Mouse (Mus musculus) testis, postnatal 14 days (tissue): ENCODE data around the gene Pcgf2.
A peak's percentile ranks its signal among the peaks of the same experiment; 100 is the strongest.

Experiments used
- DNase-seq: peaks from one replicate; pipeline ENCODE4 v3.0.0; 2021; ENCODE audit warnings: low spot score

Pcgf2 gene

DNA sequence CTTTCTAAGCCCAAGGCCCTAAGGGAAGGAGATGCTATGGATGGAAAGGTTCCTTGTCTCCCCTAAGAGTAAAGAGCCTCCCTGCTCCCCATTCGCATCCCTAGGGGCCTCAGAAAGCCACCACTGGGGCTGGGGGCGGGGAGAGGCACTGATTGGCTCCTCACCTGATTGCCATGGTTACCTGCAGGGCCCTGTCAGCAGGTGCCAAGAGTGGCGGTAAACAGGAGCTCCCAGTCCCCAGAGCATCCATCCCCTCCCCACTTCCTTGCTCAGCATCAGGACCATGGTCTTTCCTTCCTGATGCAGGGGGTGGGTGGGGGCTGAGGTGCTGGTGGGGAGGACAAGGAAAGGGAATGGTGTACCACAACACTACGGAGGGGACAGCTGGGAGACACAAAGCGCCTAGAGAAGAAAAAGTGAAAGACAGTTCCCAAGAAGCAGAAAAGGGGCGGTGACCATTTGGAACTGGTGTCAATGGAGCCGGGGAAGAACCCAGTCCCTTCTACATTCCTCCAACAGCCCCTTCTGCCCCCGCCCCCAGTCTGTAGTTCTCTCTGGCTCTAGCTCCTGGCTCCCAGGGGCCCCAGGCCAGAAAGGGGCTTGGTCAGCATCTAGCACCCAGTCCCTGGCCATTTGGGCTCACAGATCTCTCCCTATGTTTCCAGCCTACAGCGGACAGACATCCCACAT is 4.4 kb downstream of the Pcgf2 start:
- no peak for DNase-seq

DNA sequence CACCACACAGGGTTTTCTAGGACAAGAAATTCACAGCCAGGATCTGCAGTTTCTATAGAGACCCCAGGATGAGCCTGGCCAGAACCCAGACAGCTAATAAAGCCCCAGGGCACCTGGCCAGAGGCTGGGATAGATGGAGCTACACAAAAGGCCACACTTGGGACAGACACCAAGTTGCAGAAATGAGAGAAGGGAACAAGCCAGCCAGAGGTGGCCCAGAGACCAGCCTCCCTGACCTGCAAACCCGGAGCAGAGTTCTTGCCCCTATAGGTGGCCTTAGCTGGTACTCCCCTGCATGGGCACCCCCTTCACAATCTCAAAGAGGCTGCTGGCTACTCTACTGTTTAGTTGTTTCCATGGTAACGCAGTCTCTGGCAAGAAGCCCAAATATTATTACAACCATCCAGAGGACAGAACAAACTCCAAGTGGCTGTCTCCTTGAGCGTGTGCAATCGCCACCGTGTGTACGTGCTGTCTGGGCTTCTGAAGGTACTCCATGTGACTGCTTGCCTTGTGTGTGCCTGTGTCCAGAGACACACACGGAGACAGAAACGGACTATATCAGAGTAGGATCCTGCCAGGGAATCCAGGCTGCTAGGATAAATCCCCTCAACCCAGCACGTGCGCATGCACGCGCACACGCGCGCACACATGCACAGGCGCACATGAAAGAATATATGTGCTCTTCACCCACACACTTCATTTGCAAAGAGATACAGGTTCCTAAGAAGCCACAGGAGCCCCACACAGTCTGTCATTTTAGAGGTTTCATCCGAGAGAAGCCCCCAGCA is 5.2 kb downstream of the Pcgf2 start:
- DNase-seq = no peak

DNA sequence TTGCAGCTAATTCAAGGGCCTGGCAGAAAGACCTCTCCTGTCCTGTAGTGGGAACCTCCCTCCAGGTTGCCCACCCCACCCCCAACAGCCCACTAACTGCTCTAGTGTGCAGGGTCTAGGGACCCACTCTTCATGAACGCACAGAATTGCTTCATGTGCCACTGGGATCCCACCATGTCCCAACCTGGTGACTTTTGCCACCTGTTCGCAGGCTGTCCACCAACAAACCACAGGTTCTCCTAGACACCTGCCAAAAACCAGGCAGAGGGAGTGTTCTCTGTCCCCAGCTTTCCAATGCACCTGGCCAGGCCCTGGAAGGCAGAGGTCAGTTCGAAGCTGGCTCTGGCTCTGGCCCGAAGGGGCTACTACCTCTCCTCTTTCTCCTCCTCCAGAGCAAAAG is 5.9 kb downstream of the Pcgf2 start:
- no peak for DNase-seq

DNA sequence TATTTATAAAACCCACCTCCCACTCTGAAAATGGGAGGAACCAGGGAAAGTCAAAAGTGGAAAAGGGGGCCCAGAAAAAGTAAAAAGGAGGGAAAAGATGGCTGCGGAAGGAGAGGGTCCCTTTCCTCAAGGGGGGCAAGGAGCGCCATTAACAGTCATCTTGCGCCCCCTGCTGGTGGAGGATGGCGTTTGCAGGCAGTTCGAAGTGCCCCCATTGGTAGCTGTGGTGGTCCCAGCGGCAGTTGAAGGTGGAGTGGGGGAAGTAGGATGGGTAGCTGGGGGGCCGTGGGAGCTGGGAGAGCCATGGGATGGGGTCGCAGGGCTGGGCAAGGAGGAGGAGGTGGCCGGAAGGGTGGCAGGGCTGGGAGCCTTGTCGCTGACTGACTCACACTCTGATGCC is 10.4 kb downstream of the Pcgf2 start:
- DNase-seq = no peak

DNA sequence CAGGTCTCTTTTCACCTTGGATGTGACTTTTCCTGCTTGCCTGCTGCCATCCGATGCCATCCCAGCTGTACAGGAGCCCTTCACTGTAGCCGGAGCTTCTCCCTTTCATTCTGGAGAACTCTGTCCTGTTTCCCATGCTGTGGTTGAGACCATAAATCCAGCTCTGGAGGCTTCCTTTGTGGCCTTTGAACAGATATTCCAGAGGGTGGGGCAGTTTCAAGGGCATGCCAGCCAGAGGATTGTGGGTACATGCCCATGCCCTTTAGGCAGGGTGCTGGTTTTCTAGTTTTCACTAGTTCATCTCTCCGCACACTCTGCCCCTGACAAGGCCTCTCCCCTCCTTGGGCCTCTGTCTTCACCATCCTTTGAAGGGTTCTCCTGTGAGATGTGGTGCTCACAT is 13.2 kb downstream of the Pcgf2 start:
- DNase-seq = no peak

DNA sequence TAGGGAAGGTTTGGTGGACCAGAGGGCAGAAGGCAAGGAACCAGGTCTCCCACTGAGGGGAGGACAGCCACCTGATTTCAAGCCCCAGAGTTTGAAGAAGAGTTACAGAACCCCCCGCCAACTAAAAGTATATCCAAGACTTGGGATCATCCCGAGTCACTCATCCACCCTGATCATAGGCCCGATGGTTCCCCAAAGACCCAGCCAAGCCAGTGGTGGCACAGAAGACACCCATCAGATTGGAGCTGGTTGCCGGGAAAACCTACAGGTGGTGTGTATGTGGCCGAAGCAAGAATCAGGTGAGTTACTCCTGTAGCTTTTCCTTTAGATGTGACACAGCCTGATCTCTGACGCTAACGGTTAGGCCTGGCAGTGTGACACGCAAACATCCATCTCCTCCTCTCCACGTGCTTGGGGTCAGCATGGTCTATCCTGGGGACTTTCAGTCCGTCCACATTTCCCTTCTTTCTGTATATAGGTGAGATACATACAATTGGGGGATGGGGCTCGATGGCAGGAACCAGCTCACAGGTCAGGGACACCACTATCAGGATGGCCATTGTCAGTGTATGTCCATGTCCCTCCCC is 13.9 kb downstream of the Pcgf2 start:
- DNase-seq = no peak

DNA sequence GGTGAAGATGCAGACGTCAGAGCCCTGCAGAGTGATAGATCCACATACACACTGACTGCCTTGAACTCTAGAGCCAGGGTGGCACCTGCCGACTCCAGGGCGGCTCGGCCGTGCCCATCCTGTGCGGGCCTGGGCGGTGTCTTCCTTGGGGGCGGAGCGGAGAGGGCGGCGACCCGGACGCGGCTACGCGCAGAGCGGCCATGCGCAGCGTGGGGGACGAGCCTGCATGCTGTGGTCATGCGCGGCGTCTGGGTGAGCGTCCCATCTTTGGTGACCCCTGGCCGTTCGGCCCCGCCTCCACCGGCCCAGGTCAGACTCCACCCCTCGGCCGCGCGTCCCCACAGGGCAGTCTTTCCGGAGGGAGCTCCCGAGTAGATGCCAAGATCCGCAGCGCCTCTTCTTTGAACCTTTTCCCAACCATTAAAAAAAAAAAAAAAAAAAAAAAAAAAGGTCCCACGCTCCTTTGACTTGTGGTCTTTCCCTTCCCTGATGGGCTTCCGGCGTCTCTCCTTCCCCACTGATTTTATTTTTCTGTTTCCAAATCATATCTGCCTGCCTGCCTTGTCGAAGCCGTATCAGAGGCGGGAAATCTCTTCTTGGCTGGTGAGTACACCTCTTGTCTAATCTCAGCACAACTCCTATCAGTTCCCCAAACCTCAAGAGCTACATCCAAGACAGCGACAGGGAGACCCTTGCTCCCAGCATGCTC is 14.5 kb downstream of the Pcgf2 start, which contains the start of gene Cisd3:
Gene Cisd3, plus strand, starts transcription at position 214 of the 709 bp plus-strand sequence.
- peak; percentile 88 for DNase-seq

DNA sequence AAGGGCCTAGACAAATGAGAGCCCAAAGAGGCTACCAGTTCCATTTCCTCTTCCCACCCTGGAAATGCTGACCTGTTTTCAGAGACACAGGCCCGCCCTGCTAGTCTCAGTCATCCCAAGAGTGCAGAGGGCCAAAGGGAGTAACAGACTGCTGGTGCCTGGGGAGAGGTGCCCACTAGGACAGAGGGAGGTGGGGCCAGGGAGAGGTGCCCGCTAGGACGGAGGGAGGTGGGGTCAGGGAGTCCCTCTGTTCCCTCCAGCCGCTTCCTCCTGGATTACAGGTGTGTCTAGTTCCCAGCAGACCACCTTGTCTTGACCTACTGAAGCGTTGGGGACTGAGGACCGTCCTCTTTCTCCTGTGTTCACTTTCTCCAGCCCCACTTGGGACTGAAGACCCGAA is 15.5 kb downstream of the Pcgf2 start:
- no peak for DNase-seq

DNA sequence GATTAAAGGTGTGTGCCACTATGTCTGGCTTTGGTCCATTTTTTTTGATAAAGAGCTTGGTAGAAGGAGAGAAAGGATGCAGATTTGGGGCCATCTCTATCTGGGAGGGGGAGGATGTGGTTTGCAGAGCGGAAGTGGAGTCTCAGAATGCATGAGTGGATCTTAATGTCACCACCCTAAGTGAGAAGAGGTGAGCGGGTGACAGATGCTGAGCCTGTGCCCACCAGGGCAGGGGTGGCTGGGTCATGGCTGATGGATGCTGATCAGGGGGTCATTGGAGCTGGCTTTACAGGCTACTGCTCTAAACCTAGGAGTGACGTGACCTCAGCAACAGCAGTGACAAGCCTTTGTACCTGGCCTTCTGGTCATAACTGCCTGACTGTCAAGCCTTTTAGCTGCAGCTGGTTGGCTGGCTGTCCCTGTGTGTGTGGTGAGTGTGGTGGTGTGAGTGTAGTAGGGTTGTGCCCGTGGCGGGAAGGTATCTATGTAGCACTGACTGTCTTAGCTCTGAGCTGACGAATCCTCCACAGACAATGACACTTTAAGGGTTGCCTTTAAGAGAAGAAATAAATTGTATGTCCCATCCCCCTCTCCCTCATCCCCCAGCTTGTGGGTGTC is 16.1 kb downstream of the Pcgf2 start:
- no peak for DNase-seq

DNA sequence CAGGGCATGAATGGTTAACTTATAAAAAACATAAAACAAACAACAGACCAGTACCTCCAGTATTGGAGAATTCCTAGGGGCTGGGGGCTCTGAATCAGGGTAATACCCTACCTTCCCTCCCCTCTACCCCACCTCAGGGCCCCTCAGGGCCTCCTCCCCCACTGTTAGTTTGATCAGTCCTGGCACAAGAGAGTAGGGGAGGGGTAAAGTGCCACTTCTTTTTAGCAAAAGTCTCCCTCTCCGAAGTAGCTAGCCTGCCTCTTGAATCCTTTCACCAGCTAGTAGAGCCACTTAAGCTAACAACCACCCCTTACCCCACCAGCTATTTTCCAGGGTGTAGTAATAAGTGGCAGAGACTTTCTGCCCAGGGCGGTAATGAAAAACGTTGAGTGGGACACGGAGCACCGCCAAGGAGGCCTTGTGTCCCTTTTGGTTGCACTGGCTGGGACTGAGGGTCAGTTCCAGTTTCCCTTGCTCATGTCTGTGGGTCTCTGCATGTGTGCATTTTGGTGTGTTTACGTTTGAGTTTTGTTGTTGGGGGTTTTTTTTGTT is 17.7 kb downstream of the Pcgf2 start:
- DNase-seq = no peak

DNA sequence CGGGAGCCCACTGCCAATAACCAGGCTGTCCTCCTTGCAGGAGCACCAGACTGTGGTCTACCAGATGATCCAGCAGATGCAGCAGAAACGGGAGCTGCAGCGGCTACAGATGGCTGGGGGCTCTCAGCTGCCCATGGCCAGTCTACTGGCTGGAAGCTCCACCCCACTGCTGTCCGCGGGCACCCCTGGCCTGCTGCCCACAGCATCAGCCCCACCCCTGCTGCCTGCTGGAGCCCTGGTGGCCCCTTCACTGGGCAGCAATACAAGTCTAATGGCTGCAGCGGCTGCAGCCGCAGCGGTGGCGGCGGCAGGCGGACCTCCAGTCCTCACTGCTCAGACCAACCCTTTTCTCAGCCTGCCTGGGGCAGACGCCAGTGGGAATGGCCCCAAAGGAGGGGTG is 19.9 kb downstream of the Pcgf2 start:
- no peak for DNase-seq

DNA sequence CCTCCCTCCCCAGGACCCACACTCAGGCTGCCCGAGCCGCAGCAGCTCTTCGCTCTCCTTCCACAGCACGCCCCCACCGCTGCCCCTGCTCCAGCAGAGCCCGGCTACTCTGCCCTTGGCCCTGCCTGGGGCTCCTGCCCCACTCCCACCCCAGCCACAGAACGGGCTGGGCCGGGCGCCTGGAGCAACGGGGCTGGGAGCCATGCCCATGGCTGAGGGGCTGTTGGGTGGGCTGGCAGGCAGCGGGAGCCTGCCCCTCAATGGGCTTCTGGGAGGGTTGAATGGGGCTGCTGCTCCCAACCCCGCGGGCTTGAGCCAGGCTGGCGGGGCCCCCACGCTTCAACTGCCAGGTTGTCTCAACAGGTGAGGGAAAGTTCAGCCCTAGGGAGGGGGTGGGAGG is 22.0 kb downstream of the Pcgf2 start:
- no peak for DNase-seq

DNA sequence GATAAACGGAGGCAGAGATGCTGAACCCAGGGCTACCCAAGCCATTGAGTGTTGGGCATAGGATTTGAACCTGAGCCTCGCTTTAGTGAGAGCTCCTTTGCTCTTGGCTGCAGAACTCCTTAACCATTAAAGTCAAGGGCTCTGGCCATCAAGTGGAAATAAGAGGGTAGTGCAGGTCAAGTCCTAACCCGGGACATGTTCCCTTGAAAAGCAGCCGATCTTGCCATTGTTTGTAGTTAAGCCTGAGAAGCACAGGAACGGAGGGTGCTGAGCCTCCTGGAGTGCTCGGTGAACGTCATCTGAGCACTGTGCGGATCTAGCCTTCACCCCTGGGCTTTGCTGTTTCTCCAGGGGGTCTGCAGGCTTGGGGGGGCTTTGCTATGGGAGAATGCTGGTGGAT is 22.5 kb downstream of the Pcgf2 start:
- DNase-seq = no peak

DNA sequence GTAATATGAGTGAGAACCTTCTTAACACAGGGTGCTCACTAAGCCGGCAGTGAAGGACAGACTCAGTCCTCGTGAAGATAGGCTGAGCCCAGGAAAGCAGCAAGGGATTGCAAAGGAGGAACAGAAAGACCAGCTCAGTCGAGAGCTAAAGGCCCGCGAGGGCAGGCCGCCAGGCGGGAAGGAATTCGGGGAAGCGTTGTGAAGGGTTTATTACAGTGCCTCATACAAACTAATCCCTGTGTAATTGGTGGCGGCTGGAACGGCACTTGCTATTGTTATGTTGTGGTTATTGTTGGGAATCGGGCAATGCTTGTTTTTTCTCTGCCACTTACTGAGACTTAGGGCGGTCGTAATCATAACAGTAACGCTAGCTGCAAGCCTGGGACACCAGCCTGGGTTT is 22.9 kb downstream of the Pcgf2 start:
- no peak for DNase-seq

DNA sequence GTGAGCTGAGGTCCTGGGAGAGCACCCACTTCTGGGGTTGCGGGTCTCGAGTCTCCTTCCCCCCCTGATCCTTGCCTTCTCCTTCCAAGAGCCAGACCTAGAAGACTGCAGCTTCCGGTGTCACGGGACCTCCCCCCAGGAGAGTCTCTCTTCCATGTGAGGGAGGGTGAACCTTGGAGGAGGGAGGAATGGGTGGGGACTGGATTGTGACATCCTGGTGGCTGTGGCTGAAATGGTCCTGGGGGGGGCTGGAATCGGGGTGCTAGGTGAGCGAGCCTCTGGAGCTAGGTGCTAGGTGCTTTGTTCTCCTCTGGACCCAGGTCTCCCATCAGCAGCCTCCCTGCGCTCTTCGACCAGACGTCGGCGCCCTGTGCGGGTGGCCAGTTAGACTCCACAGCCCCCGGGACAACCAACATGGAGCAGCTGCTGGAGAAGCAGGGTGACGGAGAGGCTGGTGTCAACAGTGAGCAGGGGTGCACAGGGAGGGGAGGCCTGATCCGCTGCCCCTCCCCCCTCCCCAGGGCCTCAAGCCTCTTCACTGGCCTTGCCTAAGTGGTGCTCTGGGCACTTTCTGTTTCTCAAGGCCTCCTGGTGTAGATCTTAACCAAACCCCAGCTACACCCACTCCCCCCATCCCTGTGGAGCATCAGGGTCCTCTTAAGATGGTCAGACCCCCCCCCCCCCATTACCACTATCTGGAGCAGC is 24.1 kb downstream of the Pcgf2 start:
- DNase-seq = no peak

DNA sequence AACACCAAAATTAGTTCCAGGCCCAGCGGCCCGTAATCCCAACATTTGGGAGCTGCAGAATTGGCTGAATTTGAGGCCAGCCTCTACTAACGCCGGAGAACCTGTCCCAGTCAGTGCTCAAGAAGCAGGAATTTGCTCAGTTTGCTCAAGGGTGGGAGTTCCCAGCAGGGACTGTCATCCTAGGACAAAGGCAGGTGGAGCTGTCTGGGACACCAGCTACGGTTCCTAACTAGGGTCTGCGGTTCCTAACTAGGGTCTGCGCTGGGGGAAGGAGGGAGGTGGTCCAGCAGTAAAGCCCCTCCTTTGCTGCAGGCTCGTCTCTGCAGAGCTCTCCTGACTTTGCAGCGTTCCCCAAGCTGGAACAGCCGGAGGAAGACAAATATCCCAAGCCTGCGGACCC is 27.1 kb downstream of the Pcgf2 start:
- no peak for DNase-seq

DNA sequence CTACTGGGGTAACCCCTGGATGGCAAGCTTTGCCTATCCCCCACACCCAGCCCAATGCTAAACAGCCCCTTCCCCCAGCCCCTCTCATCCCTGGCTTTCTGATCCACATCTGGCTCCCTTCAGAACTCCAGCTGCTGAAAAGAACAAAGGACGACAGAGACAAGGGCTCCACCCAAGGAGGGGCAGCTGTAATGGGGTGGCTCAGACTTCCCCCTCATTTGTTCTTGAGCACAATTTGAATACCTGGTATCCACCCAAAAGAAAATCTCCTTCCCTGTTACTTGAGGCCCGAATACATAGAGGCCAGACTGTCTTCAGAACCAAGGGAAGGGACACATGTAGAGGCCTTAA is 29.1 kb downstream of the Pcgf2 start:
- DNase-seq = no peak

DNA sequence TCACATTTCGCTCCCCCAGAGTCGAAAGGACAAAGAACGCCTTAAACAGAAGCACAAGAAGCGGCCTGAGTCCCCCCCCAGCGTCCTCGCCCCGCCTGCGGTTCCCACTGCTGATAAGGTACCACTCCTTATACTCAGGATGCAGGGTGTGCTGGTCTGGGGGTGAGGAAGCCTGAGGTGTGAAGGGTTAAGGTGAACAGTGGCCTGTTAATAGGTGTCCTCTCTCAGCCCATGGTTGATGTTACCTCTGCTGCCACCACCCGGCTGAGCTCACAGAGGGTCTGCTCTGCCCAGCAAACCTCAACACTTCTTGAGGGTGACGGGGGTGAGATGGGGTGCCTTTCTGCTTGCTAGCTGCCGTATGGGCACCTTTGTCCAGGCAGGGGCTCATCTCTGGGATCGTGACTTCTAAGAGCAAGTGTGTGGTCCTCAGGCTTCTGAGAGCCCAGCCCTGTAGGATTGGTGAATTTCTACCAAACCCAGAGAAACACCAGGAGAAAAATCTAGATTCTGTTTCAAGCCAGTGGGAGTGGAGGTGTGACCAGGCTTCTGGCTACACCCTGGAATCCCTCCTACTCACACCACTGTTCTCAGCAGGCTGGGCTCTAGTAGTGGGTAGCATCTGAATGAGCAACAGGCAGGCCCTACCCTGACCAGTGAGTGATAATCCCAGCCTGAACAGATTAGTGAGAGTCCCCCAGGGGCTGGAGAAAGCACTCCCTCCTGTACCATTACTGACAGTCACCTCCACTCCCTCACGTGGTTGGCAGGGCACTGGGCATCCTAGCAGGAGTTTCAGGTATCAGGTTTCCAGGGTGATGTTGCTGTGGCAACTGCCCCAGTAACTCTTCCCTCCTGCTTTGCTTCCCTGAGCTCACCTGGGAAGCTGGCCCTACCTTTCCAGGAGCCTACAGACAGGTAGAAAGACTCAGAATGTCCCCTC is 29.8 kb downstream of the Pcgf2 start:
- DNase-seq = no peak

DNA sequence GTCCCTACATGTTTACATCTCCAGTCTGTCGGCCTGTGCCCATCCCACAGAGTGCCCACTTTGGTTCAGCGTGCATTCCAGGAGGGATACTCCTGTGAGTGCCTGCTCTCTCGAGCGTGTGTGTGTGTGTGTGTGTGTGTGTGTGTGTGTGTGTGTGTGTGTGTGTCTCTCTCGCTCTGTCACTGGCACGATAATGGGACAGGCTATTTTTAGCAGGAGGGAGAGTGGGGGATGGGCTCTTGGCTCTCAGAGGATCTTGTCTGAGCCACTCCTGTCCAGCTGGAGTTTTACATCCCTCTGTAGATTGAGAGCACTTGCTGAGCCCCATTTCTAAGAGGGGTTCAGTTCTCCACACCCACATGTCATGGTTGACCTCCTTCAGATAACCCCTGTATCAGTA is 30.5 kb downstream of the Pcgf2 start:
- DNase-seq = peak; percentile 67

DNA sequence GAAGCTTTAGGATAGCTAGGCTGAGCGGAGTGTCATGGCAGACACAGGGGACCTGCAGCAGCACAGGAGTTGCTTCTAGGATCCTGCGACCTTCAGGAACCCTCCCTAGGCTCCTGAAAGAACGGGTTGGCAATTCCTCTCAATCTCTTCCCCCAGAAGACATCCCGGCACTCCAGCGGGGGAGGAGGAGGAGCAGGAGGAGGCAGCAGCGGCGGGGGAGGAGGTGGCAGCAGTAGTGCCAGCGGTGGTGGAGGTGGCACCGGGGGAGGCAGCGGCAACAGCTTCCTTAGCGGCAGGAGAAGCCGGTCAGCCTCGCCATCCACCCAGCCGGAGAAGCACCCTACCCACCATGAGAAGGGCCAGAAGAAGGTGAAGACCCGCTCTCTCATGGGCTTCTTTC is 31.0 kb downstream of the Pcgf2 start:
- peak; percentile 83 for DNase-seq
